Mouse (Mus musculus) erythroid progenitor cell, adult 5-6 weeks (primary cell): ENCODE measurements around the gene Trim15. TPM values are rescaled to one million over a fixed set of nuclear protein-coding genes. Genes with fewer than 3 reads are reported as not detected.
"Not testable (repeated sequence)": the region's sequence is repeated elsewhere in the genome, so short reads cannot be mapped to it uniquely, and the experiment has no call there.

Source experiments
- ATAC-seq: replicated peaks from 2 replicates; pipeline ENCODE4 v1.8.0; 2016; ENCODE audit warnings: moderate number of reproducible peaks, mild to moderate bottlenecking, moderate TSS enrichment, inconsistent platforms; ENCODE audit not compliant: poor library complexity, low FRiP score, severe bottlenecking
- total RNA-seq, 2 experiments: library from RNA; stranded (forward) in 1 of 2; stranded (reverse) in 1 of 2; fragments of 150-400 nt in 1 of 2; fragments of 186-747, 209-891 nt in 1 of 2; gene quantifications; 2 replicates each; pipeline versions ENCODE4 v1.2.3 to v1.2.4; 2015 to 2017; ENCODE audit warnings: low replicate concordance in 2 of 2

Trim15 gene
- total RNA-seq (2015; ENCODE audit: low replicate concordance), result 2.2 TPM in 1 of 2 replicates, not detected in the other
- 0.51 and 1.4 TPM in 2 replicates for total RNA-seq (2017; ENCODE audit: low replicate concordance)

DNA sequence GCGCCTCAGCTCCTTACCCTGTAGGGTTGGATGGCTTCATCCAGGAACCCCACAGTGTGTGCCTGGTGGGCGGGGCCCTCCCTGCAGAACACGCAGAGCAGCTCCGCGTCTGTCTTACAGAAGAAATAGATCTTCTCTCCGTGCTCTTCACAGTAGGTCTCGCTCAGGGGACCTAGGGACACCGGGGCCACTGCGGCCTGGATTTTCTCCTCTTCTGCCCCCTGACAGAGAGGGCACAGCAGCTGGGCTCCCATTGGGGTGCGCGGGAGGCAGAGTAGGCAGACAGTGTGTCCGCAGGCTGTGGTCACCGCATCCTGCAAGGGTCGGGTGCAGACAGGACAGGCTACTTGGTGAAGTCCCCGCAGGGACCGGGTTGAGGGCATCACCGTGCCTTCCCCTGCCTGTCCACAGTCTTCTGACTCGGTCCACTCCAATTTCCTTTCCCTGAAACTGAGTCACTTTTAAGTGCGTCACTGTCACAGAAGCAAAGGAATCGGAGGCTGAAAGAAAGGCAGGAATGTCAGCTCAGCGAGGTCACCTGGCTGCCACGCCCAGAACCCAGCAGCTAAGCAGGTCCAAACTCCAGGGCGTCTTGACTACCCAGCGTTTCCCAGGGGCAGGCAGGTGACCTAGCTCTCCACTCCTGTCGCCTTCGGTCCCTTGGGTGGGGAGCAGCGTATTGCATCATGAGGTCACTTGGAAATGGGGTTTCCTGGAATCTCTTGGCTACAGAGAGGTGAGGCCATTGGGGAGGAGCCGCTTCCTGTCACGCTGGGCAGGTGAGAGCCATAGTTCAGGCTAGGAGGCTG, at the start of gene Trim15:
Gene Trim15 (minus strand): TSS at position 492 of the 809 bp plus-strand sequence.
- ATAC-seq, result peak; percentile 28

DNA sequence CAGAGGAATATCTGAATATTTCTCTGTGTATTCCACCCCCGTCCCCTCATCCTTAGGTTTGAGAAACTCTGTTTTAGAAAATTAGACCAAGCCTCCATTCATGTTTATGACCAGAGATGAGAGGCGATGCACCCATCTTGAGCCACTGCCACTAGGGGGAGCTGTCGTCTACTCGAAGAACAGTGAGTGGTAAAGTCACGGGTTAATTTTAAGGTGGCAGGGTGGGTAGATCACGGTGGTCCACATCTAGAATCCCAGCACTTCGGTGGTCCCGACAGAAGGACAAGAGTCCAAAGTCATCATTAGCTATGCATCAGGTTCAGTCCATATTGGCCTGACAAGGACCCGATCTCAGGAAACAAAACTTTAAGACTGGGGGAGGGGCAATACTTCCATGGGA, 48.1 kb upstream of the Trim15 start:
- peak; percentile 55 for ATAC-seq

DNA sequence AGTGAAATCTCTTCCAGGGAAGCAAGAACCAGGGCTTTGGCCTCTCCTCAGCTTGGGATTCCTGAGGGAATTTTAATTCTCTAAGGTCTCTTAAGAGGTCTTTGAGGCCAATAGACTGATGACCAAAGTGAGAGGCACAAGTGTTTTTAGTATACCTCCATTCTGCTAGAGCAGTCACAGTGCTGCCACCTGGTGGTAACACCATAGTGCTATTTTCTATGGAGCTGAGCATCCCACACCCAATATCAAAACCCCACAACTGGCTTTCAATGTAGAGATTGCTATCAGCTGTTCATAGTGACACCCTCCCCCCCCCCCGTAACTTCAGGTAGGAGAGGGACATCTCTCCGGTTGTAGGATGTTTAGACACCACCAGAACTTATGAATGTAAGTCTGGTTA, 47.1 kb upstream of the Trim15 start:
- ATAC-seq, result peak; percentile 70

DNA sequence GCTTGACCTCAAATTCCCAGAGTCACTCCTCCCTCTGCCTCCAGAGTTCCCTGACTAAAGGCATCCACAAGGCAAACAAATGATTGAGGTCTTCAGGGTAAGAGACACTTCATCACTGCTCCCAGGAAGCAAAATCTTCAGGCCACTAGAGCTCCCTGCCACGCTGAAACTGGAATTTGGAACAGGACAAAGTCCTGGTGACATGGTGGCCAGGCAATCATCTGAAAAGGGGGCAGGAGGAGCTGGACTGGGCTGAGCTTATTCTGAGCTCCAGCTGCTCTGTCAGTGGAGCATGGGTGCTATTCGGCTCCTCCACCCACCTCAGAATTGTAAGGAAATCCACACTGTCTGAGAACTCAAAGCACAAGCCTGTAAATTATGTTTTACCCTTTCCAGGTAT, 45.0 kb upstream of the Trim15 start:
- no peak for ATAC-seq

DNA sequence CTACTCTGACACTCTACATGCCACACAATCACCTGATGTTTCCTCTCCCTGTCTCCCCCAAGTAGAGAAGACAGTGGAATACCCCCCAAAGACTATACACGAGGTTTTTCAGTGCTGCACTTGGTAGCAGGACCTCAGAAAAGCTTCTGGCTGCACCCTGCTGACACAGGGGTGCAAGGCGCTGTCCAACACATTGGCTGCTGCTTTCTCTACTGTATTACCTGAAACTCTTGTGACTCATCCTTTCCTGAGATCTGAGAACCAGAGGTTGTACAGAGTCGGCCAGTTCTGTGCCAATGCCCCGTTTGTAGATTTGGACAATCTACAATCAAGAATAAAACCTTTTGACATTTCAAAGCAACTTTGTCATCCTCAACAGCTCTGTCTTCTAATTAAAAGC, 42.8 kb upstream of the Trim15 start:
- ATAC-seq, result no peak

DNA sequence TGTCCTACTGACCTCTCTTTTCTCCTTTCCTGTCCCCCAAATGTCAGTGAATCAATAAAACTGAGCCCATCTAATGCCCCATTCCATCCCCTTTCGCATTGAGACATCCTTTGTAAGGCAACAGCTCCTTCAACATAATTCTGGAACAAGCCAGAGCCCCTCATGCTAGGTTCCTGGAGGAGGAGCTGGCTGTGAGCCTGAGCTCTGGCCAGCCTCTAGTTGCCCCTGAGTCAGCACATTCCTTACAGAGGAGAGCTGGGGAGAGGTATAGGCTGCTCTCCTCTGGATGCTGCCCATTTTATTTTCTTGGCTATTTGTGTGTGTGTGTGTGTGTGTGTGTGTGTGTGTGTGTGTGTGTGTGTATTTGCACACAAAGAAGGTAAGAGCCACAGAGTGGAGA, 41.2 kb upstream of the Trim15 start:
- ATAC-seq, result no peak

DNA sequence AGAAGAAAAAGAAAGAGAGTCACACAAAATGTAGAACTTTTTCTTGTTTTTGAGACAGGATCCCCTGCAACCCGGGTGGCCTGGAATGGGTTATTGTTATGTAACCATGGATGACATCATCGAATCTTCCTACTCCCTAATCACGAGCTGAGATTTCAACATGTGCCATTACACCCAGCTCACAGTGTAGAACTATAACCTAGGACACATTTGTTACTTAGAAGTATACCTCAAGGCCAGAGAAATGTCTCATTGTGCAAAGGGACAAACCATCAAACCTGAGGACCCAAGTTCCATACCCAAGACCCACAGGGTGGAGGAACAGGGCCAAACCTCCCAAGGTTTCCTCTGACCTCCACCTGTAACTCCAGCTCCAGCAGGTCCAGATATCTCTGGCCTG, 36.6 kb upstream of the Trim15 start:
- no peak for ATAC-seq

DNA sequence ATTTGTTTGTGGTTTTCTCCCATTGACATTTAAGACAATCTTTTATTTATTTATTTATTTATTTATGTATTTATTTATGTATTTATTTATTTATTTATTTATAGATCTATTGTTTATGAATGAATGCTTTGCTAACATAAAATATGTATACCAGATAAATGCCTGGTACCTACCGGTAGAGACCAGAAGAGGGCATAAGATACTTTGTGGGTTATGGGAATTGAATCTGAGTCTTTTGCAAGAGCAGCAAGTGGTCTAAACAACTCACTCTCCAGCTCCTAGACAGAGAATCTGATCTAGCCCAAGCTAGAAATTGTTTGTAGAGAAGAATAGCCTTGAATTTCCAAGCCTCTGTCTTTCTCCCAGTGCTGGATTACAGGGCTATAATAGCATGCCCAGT, 33.7 kb upstream of the Trim15 start:
- ATAC-seq, result no peak

DNA sequence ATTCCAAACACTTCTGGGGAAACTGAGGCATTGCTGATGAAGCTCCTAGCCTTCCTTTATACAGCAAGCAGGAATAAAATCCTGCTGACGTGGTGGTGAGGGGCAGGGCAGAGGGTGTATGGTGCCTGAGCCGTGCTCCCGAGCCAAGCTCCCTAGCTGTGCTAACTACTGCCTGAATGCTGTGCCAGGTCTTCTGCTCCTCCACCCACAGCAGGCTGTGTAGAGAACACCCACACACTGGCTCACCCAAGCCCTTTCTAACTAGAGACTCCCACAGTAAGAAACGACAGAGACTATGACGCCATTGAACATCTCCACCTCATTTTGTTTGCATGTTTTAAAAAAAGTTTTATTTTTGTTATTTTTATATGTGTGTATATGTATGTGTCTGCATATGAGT, 33.0 kb upstream of the Trim15 start:
- no peak for ATAC-seq

DNA sequence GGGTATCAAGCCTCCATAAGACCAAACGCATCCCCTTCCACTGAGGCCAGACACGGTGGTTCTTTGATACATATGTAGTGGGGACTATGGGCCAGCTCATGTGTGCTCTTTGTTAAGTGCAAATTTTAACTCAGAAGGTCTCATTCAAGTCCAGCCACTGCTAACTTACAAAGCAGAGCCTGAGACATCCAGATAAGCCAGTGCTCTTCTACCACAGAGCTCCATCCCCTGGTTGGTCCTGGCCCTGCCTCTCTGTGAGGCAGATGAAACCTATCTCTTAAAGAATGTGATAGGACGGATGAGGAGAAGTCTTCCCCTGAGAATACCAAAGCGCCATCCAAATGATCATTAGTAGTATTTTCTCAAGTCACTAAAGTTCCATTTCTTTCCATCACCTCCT, 32.4 kb upstream of the Trim15 start:
- no peak for ATAC-seq

DNA sequence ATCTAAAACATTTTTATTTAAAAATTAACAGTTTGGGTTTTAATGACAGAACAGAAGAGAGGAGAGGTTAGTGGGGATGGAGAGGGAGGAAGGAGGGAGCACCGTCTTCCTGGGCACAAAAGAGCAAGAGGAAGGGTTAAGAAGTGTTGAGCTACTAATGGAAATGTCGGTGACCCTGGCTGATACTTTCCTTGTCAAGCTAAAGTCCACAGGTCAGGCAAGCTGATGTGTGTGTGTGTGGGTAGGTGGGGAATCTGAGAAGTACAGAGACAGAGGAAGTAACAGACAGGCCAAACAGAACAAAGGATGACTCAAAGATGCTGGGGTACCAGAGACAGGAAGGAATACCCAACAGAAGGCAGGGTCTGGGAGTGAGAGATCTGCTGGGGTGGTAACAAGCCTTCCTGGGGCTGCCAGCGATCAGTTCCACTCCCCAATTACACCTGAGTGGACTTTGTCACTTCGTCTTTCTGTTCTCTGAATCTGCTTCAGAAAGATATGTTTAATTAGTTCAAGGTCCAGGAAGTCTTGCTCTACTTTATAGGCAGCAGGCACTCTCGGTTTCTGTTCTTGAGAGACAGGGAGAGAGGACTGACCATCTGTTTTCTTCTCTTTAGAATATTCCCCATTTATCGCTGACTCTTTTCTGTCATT, 30.7 kb upstream of the Trim15 start, which contains the start of gene Trim31:
Gene Trim31 (plus strand): TSS at position 567 of the 654 bp plus-strand sequence.
- ATAC-seq, result no peak

DNA sequence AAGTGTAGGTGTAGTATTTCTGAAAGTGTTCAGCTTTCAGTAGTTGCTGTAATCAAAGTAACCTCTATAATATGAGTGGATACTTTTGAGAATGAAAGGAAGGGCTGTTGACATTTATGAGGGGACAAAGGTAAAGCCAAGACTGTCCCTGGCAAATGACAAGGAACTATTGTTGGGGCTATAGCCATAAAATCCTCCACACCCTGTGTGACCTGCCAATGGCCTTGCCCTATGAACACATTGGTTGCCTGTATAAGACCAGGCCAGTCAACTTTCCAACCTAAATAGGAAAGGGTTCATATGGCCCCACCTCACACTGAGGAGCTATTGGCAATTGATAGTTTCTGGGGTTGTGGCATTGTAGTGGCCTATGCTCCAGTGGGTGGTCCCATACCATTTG, 30.1 kb upstream of the Trim15 start:
- ATAC-seq, result no peak

DNA sequence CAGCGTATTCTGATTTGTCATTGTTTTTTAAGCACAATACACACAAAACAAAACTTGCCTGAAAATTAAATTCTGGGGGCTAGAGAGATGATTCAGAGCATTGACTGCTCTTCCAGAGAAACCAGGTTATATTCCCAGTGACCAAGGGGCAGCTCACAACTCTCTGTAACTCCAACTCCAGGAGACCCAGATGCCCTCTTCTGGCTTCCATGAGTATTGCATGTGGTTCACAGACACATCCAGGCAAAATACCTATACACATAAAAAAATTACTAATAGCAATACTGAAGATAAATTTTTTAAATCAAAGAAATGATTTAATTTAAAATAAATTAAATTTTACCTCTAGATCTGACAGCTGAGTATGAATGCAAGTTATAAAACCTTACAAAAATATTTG, 29.6 kb upstream of the Trim15 start:
- ATAC-seq, result 0 out of 2 replicates have a peak, but pooled peaks have one; percentile 66

DNA sequence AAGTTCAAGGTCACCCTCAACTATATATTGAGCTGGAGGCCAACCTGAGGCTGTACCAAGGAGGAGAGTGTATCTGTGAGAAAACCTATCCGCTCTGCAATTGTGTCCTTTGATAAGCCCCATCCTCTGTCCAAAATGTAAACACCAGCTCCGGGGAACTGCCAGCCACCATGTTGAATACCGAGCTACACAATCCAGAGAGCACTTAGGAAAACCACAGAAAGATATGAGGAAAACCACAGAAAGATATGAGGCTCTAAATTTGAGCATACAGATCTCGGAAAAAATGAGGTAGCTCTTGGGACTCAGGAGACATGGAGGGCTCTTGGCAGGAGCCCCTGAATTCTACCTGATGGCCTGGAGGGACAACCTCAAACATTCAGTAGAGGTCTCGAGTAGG, 26.4 kb upstream of the Trim15 start:
- ATAC-seq, result no peak

DNA sequence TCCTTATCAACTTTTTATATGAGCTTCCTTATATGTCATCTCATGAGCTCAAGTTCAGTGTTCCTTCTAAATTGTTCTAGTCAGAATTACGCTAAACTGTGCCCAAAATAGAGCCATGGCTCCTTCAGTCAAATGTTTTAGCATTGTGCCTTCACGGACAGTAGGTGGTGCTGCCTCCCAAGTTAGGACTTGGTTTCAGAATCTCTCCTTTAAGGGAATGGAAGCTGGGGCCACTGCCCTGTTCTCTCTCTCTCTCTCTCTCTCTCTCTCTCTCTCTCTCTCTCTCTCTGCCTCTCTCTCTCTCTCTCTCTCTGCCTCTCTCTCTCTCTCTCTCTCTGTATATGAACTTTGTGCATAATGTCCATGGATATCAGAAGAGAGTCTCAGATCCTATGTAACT, 25.4 kb upstream of the Trim15 start:
- ATAC-seq, result peak; percentile 88

DNA sequence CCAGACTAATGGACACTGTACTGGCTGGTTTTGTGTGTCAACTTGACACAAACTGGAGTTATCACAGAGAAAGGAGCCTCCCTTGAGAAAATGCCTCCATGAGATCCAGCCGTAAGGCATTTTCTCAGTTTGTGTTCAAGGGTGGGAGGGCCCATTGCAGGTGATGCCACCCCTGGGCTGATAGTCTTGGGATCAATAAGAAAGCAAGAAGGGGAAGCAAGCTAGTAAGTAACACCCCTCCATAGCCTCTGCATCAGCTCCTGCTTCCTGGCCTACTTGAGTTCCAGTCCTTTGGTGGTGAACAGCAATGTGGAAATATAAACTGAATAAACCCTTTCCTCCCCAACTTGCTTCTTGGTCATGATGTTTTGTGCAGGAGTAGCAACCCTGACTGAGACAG, 24.5 kb upstream of the Trim15 start:
- ATAC-seq, result not testable (repeated sequence)

DNA sequence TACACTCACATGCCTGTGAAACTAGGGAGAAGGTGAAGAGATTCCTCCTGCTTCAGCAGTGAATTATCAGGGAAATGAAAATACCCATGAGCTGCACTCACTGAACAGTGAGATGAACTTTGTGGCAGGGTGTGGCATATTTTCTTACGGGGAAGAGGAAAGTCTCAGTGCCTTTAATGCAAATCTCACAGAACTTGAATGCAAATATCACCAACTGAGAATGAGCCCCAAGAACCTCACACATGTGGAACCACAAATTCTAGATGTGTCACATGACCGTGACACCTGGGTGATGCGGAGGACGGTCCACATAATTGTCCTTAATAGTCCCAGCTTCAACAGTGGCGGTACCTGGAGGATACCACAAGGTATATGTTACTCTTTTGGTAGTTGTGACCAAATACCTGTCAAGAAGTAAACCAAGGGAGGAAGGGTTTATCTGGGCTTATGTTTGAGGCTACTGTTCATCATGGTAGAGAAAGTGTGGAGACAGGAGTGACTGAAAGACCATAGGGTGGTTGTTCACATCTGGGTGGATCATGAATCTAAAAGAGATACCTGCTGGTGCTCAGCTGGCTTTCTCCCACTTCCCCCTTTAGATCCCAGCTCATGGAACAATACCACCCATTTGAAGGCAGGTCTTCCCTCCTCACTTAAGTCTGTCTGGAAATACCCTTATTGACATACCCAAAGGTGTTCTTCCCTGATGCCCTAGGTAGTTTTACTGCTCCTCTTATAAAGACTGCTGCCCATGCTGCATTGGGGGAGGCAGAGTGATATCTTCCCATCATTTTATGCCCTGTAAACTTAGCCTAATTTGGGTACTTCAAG, 23.3 kb upstream of the Trim15 start, which contains the start of gene Trim40:
Gene Trim40 (minus strand): TSS at position 51 of the 831 bp plus-strand sequence.
- ATAC-seq, result no peak

DNA sequence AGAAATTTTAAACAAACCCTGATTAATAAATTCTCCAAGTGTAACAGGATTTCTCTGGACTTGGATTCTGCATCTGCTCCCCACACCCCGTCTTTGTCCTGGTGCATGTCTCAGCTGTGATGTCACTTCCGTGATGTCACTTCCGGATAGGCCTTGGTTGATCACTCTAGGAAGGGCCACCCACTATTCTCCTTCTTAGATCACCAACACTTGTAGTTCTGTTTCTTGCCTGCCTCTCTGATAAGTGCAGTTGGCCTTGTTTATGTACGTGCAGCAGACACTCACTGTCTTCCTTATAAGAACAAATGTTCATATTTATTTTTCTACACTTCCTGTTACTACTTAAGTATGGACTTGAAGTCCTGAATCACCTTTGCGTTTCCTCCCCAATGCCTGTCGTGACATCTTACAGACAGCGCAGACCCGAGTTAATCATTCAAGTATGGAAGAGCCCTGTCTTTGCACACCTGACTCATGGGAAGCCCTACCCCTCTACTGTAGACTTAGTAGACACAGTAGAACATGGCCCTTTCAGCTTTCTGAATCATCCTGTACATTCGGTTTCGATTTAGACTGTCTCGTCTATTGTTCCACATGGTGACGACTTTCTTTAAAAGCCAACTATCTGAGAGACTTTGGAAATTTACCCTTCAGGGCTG, 18.3 kb upstream of the Trim15 start:
- ATAC-seq, result no peak

DNA sequence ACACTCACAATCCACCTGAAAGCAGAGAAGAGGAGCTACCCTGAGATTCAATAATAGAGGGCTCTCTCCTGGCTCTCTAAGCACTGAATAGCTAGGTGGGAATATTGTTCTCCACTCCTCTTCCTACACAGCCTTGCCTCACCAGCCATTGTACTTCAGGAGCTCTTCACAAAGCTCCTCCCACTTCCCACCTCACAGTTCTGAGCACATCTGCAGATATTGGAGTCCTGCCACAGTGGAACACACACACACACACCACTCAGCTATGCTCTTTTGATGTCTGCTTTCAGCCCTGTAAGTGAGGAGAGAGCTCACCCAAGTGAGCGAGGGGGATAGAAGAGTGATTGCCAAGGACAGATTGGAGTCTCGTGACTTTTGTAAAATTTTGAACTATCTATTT, 16.3 kb upstream of the Trim15 start:
- no peak for ATAC-seq

DNA sequence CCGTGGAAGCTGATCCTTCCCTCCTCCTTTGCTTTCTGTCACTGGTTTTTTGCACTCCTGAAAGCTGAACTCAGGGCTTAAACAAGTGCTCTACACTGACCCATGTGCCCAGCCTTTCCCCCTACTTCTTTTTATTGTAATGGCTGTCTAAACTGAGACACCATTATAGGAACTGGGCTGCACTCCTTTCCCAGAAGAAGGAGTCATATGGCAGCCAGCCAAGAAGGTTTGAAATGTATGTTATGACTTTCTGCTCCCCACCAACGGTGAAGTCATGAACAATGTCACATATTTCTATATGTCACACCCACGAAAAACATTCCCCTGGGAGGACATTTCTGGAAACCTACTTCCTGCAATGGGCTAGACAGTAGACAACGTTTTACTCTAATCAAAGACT, 7.6 kb upstream of the Trim15 start:
- ATAC-seq, result no peak
